Mouse (Mus musculus) layer of hippocampus, adult 9-11 months (tissue): ENCODE results near the gene Chtop.

Source experiments
- DNase-seq: peaks from one replicate; pipeline ENCODE4 v3.0.0; 2022

Chtop gene

DNA sequence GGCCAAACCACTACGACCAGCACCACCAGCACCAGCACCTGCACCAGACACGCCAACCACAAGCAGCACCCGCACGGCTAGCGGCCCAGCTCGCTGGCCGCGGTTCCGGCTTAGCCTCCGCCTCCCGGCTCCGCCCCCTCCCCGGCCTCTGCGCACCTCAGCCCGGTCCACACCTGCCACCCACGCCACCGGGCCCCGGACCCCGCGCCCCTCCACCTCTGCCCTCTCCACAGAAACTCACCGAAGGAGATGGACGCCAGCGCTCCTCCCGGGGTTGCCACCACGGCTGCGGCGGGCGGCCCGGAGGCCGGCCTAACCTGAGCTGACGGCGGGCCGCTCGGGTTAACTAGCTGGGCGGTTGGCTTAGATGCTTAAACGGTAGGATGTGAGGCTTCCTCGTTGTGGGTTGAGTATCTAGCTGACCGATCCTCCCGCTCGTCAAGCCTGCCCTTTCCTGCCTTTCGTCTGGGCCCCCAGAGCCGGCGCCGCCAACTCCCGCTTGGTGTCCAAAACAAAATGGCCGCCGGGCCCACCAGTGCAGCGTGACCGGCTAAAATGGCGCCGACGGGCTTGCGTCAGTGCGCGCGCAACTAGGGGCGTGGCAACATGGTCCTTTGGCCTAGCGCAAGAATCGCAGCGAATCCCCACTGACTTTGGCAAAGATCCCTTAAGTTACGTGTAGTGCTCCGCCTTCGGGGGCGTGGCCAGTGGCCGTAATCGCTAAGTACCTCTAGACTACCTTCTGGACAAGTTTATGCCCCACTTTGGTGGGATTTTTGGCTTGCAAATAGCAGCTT is at the start of gene Chtop:
Gene Chtop, minus strand, starts transcription at position 549 of the 797 bp plus-strand sequence.
- DNase-seq = peak; percentile 98

DNA sequence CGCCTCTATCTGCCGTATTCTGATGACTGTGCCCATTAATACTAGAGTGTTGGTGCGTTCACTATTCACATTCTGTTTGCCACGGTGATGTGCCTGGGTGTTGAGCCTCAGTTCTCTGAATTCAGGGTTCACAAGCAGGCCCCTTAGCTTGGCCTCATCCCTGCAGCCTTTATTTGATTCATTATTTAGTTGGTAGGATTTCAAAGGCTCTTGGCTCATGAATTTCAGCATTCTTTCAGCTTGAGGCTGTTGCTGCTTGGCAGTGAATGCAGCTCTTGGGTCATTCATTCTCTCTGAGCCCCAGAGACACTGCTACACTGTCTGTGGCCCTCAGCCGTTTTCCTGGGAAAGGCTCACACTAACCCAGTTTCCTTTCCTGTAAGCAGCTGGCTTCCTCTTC is 46.7 kb upstream of the Chtop start:
- peak; percentile 72 for DNase-seq

DNA sequence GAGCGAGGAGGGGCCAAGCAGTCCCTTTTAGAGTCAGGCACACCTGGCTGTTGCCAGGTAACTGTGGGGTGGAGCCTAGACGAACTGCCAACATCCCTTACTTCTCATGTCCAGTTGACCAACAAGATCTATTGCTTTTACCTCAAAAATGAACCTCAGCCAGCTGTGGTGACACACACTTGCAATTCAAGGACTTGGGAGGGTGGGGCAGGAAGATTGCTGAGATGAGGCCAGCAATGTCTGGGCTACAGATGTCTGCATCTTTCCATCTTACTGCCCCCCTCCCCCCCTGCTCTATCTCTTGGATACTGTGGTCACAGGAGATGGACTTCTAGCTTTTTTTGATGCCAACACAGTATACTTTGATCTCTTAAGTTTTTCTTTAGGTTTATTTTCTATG is 42.9 kb upstream of the Chtop start:
- DNase-seq = no peak

DNA sequence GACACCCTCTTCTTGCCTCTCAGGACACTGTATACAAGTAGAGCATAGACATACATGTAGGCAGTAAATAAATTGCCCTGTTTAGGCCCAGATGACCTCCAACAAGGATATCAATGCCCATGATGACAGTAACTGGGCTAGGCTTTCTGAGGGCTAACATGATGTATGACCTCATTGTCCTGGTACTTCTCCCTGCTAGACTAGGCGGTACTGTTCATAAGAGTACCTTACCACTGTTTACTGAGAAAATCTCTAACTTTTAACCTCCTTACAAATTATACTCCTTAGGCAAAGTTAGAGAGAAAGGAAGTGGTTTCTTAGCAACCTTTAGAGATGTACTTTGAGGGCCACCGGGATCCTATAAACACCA is 41.1 kb upstream of the Chtop start:
- no peak for DNase-seq

DNA sequence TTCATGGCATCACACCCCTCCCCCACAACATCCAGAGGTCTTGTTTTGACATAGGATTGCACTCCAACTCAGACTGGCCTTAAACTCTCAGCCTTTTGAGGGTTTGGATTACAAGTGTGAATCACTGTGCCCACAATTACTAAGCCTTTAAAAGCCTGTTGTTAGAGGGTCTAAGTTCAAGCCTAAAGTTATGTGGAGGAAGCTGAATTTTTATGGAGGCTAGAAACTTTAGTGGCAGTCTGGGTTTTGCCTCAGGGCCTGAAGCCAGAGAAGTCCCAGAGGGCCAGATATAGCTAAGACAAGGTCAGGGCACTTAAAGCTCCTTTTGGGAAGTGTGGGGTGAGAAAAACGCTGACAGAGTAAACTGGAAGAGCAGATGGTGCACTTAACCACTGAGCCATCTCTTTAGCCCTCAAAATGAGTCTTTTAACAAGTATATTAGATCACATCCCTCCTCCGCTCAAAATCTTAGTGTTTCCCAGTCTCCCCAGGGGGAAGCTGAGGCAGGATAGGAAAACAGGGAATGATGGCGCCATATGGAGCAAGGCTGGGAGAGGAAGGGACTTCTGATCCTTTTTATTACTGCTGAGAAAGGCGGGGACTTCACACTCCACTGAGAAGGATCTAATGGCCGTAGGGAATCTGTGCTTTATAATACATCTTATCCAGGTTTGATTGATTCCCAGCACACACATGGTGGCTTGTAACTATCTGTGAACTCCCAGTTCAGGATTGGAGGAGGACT is 40.5 kb upstream of the Chtop start:
- no peak for DNase-seq

DNA sequence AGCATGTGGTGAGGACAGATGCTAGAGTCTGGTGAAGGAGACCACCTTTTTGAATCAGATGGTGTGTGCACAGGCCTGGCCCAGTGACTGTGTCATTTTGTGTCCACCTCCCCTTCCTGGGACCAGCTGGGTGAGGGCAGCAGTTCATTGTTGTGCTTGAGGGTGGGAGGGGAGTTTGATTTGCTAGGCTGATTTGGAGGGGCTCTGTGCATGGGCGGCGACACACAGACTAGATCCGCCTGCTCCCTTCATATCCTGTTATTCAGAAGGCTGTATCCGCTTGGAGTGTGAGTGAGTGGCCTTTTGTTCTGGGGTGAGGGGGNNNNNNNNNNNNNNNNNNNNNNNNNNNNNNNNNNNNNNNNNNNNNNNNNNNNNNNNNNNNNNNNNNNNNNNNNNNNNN is 31.6 kb upstream of the Chtop start:
- DNase-seq = peak; percentile 76

DNA sequence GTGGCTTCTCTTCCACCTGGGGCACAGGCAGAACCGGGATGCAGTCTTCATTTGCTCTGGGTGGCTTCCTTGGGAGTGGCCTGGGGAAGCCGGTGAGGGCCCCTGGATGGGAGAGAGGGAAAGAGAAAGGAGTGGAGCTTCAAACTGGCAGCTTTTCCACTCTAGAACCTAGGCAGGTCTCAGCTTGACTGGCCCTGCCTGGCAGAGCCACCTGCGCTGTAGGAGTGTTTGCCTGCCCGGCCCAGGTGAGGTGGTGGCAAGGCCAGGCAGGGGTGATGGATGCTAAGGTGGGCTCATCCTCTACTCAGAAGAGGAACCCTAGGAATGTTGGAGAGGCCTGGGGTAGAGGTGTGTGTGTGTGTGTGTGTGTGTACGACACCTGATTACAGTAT is 28.6 kb upstream of the Chtop start:
- no peak for DNase-seq

DNA sequence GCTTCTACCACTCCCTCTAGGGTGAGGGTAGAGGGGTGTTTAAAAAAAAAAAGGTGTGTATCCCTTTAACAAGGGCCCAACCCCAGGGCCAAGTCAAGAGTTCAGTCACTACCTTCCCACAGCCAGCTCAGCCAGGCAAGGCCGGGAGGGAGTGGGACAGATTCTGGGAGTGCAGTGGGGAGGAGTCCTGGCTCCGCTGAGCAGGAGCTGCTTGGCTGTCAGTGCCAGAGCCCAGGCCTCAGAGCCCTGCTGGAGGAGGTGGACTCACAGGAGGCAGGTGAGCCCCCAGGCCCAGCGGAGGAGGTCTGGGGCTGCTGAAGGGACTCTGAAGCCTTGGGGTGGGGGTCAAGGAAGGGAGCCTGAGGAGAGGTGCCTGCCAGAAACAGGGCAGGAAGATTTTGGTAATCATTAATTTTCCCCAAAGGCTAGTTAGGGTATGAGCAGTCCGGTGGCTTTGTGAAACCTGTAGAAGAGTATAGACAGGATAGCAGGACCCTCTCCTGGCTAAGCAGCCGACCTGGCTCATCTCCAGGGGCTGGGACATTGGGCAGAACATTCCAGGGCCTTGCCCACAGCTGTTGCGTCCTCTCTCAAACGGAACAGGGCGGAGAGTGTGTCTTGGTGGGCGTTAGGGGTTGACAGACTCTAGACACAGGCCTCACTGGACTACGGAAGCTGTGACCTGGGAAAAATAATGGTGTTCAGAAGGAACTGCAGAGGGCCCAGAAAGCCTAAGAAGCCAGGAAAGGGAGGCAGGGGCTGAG is 28.0 kb upstream of the Chtop start, which contains the start of gene S100a16:
Gene S100a16, plus strand, starts transcription at position 114 of the 764 bp plus-strand sequence.
- peak; percentile 56 for DNase-seq

DNA sequence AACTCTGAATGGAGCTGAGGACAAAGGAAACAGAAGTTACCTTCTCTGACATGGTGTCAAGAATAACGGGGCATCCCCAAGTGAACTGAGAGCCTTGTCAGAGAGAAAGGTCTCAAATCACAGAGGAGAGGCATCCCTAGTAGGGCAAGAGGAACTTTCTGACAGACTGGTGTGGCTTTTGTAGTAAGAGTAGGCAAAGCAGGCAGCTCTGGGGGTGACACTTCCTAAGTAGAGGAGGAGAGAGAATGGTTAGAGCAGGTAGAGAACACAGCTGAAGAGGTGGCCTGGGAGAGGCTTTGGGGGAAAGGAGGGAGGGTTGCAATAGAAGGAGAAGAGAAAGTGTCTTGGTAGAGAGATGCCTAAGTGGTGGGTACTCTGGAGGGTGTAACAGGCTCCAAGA is 26.1 kb upstream of the Chtop start:
- DNase-seq = no peak

DNA sequence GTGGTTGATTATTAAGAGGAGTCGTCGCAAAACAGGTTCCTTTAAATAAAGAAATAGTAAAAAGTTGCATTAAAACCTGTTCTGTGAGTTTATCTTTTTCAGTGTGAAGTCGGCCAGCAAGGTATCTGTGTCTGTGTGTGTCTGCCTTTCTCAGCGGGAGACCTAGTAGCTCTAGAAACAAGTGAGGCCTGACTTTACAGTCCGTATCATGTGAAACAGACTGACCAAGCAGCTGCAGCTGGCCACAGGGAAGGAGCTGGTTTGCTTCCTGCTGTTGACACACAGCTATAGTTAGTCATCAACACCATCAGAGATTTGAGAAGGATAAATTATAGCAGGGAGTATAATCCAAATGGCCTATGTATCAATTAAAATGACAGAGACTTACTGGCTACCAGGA is 22.4 kb upstream of the Chtop start:
- DNase-seq = no peak

DNA sequence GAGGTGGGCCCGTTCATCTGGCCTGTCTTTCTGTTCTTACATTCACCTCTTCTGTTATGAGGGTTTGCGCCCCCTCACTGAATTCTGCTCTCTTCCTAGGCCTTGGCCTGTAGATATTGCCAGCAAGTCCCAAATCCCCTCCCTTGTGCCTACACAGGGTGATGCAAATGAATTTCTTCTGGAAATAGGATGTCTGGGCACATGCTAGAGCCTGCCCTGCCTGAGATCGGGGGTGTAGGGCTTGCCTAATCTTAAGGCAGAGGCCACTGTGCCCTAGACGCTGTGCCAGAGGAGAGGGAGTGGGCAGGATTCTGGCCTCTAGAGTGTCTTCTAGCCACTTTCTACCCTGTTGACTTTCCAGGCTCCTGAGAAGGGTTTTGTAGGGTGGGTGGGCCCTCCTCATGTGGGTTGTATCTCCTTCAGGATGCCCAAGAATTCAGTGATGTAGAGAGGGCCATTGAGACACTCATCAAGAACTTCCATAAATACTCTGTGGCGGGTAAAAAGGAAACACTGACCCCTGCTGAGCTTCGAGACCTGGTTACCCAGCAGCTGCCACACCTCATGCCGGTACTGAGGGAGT is 18.1 kb upstream of the Chtop start:
- no peak for DNase-seq

DNA sequence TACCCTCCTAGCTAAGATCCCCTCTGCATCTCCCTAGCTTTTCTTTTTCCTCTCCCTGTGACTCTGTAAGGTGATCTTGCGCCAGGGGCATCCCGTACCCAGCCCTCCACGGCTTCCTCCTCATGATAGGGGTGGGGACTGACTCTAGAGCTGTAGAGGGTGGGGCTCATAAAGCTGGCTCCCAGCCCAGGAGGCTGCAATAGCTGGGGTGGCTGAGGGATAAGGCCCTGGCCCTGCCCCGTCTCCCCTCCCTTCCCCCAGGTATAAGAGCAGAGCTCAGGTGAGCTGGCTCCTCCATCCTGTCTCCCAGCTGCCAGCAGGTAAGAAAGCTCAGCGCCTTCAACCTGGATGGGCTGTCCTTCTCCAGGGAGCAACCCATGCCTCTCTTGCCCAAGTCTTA is 17.3 kb upstream of the Chtop start, which contains the start of gene S100a14:
Gene S100a14, plus strand, starts transcription at position 277 of the 400 bp plus-strand sequence.
- no peak for DNase-seq

DNA sequence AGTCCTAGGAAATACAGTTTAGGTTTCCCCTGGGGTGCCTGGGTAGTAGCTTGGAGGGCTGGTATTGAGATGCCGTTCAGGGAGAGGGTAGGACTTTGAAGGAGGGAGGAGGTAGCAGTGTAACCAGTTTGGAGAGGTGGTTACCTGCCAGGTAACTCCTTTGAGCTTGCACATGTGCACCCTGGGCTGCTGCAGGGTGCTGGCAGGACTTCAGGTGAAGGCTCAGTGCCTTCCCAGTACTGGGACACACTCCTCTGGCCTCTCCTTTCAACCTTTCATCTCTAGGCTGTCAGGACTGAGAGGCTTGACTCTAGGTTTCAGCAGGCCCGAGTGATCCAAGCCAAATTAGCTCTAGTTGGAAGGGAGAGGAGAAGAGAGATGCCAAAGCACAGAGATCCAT is 16.8 kb upstream of the Chtop start:
- DNase-seq = no peak

DNA sequence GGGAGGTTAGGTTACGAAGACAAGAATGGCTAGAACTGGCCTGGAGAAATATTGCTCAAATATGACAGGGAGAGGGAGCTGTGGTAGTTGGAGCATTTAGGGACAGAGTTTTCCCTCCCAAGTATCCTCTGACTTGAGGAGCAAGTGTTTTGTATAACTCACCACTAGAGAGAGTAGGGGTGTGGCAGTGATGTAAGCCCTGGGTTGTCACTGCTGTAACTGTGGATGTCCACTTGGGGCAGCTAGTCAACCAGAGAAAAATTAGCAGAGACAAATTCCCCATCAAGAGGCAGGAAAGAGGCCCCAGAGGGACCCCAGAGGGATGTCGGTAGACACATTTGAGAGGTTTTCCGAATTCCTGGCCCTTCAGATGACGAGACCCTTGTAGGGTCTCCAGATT is 16.1 kb upstream of the Chtop start:
- DNase-seq = peak; percentile 65

DNA sequence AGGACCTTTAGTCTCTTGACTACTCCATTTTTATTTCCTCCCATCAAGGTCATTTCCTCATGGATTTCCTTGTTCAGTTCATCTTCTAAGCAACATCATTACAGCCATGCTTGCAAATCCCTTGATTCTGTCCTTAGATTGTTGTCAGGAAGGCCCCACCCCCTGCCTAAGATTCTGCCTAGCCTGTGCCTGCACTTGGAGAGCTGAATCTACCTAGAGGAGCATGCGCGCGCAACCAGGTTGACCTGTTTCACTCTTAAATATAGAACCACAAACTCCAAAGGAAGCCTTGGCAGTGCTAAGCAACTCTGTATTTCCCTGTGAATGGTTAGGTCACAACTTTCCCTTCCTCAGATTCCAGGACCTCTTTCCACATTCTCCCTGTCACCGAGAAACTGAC is 8.4 kb upstream of the Chtop start:
- no peak for DNase-seq

DNA sequence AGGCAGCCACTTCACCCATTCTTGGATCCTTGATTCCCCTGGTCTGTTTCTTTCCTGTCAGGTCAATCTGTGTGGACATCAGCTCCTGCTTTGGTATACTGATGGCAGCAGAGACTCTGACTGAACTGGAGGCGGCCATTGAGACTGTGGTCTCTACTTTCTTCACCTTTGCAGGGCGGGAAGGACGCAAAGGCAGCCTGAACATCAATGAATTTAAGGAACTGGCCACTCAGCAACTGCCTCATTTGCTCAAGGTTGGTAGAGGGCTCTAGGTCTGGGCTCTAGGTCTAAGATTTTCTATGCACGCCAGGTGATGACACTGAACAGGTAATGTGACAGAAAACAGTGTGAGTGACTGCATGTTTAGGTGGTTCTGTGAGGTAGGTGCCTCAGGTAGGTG is 6.5 kb upstream of the Chtop start:
- DNase-seq = no peak

DNA sequence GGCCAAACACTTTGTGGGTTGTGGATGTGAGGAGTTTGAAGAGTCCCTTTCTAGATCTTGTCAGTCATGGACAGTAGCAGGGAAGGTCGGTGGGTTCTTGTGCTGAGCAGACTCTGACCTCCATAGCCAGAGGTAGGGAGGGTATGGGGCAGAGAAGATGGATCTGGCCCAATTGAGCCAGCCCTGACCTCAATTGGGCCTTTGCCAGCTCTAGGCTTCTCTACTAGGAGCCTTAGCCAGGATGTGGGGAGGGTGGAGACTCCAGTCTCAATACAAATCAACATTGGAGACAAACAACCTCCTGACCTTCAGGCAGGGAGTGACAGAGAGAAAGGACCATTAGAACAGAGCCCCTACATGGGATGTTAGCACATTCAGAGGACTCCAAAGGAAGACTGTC is 5.9 kb upstream of the Chtop start:
- no peak for DNase-seq

DNA sequence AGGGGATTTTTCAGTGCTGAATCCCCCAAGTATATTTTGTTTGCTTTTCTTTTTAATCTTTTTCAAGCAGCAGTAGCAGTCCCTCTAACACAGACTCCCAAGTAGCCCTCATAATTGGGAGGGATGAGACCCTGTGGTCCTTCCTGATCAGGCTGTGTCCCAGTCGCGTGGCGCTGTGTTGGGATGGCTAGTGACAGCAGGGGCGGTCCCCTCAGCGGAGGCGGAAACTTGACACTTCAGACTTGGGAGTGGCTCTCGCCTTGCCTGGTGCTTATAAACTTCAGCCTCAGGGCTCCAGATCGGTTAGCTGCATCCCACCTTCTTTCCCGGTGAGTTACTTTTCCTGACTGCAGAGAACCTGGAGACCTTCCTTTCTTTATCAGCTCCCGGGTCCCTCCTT is 5.4 kb upstream of the Chtop start:
- peak; percentile 52 for DNase-seq

DNA sequence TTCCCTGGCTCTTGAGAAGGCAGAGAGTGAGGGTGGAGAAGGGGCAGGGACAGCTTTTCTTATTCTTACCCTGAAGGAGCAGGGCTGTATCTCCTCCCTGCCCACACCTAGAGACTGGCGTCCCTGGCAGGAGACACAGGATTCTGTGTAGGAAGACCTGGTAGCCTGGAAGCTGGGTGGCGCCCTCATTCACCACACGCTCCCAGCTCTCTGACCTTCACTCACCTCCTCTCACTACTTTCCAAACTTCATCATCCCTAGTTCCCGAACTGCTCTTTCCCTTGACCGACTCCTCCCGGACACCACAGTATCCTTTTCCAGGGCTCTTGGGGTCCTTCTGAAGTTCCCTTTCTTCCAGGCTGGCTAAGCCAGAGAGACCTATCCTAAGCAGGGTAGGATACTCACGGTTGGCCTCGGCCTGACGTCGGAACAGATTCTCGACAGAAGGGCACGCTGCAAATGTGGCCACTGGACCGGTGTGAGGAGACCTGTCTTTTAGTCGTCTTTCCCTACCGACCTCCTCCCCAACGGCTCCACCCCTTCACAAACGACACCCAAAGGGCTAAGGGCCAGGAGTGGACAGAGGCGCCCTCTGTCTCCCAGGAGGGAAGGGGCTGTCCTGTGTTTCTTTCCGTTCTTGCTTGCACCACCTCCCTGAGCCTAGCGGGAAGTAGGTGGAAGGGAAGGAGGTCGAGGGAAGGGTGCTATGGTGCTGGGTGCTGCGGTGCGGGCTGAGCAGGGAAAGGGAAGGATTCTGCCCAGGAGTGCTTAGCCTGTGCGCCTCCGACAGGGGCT is 4.7 kb upstream of the Chtop start, which contains the start of the genes S100a1 and S100a13:
Gene S100a1, minus strand, starts transcription at position 597 of the 795 bp plus-strand sequence.
Gene S100a13, plus strand, starts transcription at position 640 of the 795 bp plus-strand sequence.
- DNase-seq = peak; percentile 58

DNA sequence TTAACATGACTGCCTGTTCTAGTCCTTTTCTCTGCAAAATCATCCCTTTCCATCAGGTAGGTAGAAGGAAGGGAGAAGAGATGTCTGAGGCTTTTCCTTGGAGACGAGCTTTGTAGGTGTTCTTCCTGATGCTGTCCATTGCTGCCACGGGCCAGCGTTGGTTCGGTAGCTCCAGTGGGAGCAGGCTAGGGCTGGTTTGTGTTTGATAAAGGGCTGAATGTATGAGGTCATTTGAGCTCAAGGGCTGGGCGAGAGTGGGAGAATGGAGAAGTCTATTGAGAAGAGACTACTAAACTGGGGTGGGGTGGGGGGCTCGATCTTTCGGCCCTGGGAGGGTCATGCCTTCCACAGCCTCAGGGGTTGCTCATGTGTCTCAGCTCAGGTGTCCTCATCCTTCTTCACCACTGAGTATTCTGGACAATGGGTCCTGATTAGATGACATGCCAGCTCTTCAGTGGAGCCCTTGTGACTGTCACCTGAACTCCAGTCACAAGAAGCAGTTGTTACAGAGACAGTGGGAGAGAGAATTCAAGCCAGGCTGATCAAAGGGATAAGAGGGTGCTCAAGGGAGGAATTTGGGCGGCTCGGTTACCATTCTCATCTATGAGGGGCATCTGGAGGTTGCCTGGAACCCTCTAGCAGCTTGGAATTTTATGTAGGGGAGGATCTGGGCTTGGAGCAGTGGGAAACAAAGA is 3.8 kb upstream of the Chtop start:
- no peak for DNase-seq

DNA sequence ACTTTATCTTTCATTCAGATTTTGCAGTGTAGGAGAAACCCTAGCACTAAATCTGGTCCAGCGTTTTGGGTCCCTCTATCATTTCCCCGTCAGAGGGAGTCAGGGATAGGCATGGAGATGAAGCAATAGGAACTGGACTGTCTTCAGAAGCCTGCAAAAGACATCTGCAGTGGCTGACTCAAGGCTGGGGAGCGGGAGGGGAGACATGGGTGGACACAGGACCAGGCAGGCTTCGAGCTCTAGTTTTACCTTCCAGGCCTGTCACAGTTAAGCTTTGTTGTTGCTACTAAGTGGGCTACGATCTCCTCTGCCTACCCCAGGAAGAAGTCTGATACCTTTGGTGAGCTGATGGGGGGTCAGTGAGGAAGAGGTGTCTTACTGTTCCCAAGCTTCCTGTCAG is 3.0 kb upstream of the Chtop start:
- no peak for DNase-seq

DNA sequence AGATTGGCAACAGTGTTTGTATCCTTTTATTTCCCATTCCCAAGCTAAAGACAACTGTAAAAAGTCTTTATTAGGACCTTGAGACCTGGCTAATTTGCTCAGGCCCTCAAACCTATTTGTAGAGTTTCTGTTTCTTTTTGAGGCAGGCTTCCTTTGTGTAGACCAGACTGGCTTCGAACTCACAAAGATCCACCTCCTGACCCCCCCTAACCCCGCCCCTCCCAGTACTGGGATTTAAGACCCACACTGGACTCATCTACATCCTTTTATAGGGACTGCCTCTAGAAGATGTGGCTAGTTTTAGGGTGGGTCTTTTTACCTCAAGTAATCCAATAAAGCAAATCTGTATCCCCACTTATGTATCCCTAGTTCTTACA is 437 bp upstream of the Chtop start:
- DNase-seq = no peak
